Mouse (Mus musculus) heart, adult 2 months (tissue): ENCODE results near the gene Cyb5r1. TPM values are rescaled to one million over a fixed set of nuclear protein-coding genes. Genes with fewer than 3 reads are reported as not detected.
A peak's percentile ranks its signal among the peaks of the same experiment; 100 is the strongest.

ENCODE experiments used
- DNase-seq, 2 experiments: peaks; one replicate each; pipeline ENCODE4 v3.0.0; 2021
- H3K27ac ChIP-seq: fragments of 200-600 bp; 2 replicates; pipeline ENCODE4 v1.8.1; 2022
- H3K27me3 ChIP-seq: fragments of 200-500 bp; 2 replicates; pipeline ENCODE4 v1.6.1; 2012; ENCODE audit warnings: mild to moderate bottlenecking, low read length, inconsistent platforms, mixed read lengths; ENCODE audit not compliant: control insufficient read depth, insufficient read depth
- H3K36me3 ChIP-seq: fragments of 200-500 bp; 2 replicates; pipeline ENCODE4 v1.6.1; 2012; ENCODE audit warnings: low read length, inconsistent platforms; ENCODE audit not compliant: control insufficient read depth, insufficient read depth
- H3K4me1 ChIP-seq: fragments of 200-500 bp; 2 replicates; pipeline ENCODE4 v1.6.1; 2011; ENCODE audit warnings: low read length; ENCODE audit not compliant: control insufficient read depth, insufficient read depth
- H3K4me3 ChIP-seq: fragments of 200-600 bp; 2 replicates; pipeline ENCODE4 v1.8.1; 2022
- H3K79me2 ChIP-seq: fragments of 200-500 bp; replicated peaks from 2 replicates; pipeline ENCODE4 v1.6.1; 2012; ENCODE audit warnings: mild to moderate bottlenecking, inconsistent platforms, low read length, moderate library complexity, mixed read lengths; ENCODE audit not compliant: control insufficient read depth, insufficient read depth
- H3K9ac ChIP-seq: fragments of 200-500 bp; 2 replicates; pipeline ENCODE4 v1.6.1; 2012; ENCODE audit warnings: low read depth, mild to moderate bottlenecking, control low read depth, inconsistent platforms, low read length, mixed read lengths
- CTCF ChIP-seq: fragments of 200-600 bp; IDR thresholded peaks from 2 replicates; pipeline ENCODE4 v1.8.1; 2022; ENCODE audit warnings: antibody characterized with exemption, mild to moderate bottlenecking, moderate library complexity
- EP300 ChIP-seq: fragments of 200-500 bp; IDR thresholded peaks from 2 replicates; pipeline ENCODE4 v1.6.1; 2011; ENCODE audit warnings: low read depth, low read length, control low read depth; ENCODE audit not compliant: insufficient read depth
- POLR2A ChIP-seq: fragments of 200-500 bp; IDR thresholded peaks from 2 replicates; pipeline ENCODE4 v1.6.1; 2011; ENCODE audit warnings: mild to moderate bottlenecking, low read depth, low read length, control low read depth; ENCODE audit not compliant: insufficient read depth
- WGBS: fragments of 180-500 bp; shearing (Covaris S2); methylation state at CpG from one replicate; pipeline ENCODE4 v1.1.7; 2018; 5-methylcytosine and 5-hydroxymethylcytosine counted together
- intact Hi-C: fragments of 180-260 bp; cut with DNase I; formaldehyde crosslinking; loops from one replicate; pipeline ENCODE4 v1.15.1; 2025
- long read RNA-seq: library from polyadenylated mRNA; stranded (forward); transcript quantifications from one replicate; pipeline ENCODE4 v2.0.0, GENCODE M21; 2021
- polyA plus RNA-seq: library from polyadenylated mRNA; depleted of rRNA; stranded (reverse); fragments of >200 nt; gene quantifications from 2 replicates; pipeline ENCODE4 v1.2.3, GENCODE M21; 2012; rRNA removed
- total RNA-seq, 2 experiments: library from RNA; stranded (reverse); gene quantifications; 2 replicates each; pipeline ENCODE4 v1.2.3; 2021

The Cyb5r1 gene
- total RNA-seq (10 to 100 TPM; 21.0 to 24.1 TPM), polyA plus RNA-seq (41.8 and 42.8 TPM in 2 replicates)
- long read RNA-seq, transcript Cyb5r1-201 (9 exons, 1,837 nt): major isoform, 15 of 19 reads
- long read RNA-seq, partial matches to known transcripts: 2 of 19 reads
- long read RNA-seq, other reads (novel, unspliced or antisense): 2 of 19 reads

GRCm38 (mm10) chr1:134405509-134406413, at the start of gene Cyb5r1:
TSS of gene Cyb5r1 (plus strand) at chr1:134405559.
- Histone ChIP-seq H3K36me3 (no peaks in the 10 kb centered on the region), H3K4me3 (peak within 1 kb of the TSS; percentile 95), H3K79me2 (no peaks in the 10 kb centered on the region), H3K9ac (peak within 1 kb of the TSS; percentile 83), H3K27me3 (no peaks in the 10 kb centered on the region), H3K4me1 (no peaks in the 10 kb centered on the region), H3K27ac (peak within 1 kb of the TSS; percentile 76)
- intact Hi-C loops: no loop called here
- WGBS: 2% methylated on average over 43 of the region's 43 CpGs
- DNase-seq: peak; percentile 90 to 91
- TF ChIP-seq POLR2A (peak; percentile 78), CTCF (no peak), EP300 (0 out of 2 replicates have a peak, but pooled peaks have one; percentile 11)

GRCm38 (mm10) chr1:134357461-134357860, 47.9 kb upstream of the Cyb5r1 start:
- peaks cover 21% of the 10 kb centered on the region for H3K36me3 ChIP-seq
- intact Hi-C loops: no loop called here

GRCm38 (mm10) chr1:134360656-134361055, 44.7 kb upstream of the Cyb5r1 start:
- Histone ChIP-seq H3K4me3 (peak overlapping the region; percentile 93; the same call in 1 of the 2 replicates), H3K27me3 (no peaks in the 10 kb centered on the region), H3K4me1 (peaks cover 3% of the 10 kb centered on the region; the same call in 1 of the 2 replicates), H3K79me2 (no peaks in the 10 kb centered on the region; the same call in 1 of the 2 replicates), H3K9ac (no peak overlapping the region), H3K27ac (no peak overlapping the region), H3K36me3 (peaks cover 16% of the 10 kb centered on the region)
- WGBS: 46% methylated on average over 7 of the region's 7 CpGs
- no peak for DNase-seq
- TF ChIP-seq CTCF: no peak
- TF ChIP-seq EP300: no peak
- TF ChIP-seq POLR2A: no peak
- intact Hi-C loops: loop anchor here (1.0 kb wide), 1 partner anchor 95 kb away; the partner anchor contains the start of gene Klhl12

More at GRCm38 (mm10) chr1:134357461-134357860, 47.9 kb upstream of the Cyb5r1 start:
- 78% methylated on average over 4 of the region's 4 CpGs for WGBS
- Histone ChIP-seq H3K27ac (no peak overlapping the region), H3K27me3 (no peaks in the 10 kb centered on the region), H3K4me3 (no peak overlapping the region), H3K9ac (no peak overlapping the region), H3K79me2 (no peaks in the 10 kb centered on the region; the same call in 1 of the 2 replicates), H3K4me1 (peaks cover 3% of the 10 kb centered on the region; the same call in 1 of the 2 replicates)
- TF ChIP-seq EP300 (no peak), POLR2A (no peak), CTCF (no peak)
- DNase-seq: no peak

- TF ChIP-seq POLR2A (no peak), EP300 (no peak), CTCF (no peak)
- Histone ChIP-seq H3K4me3 (peak overlapping the region; percentile 93), H3K27me3 (no peaks in the 10 kb centered on the region), H3K36me3 (peaks cover 16% of the 10 kb centered on the region), H3K79me2 (no peaks in the 10 kb centered on the region; the same call in 1 of the 2 replicates), H3K9ac (peak overlapping the region; percentile 94), H3K27ac (peak overlapping the region; percentile 88), H3K4me1 (peaks cover 3% of the 10 kb centered on the region; the same call in 1 of the 2 replicates)
- DNase-seq: no peak
- WGBS: under 1% methylated on average over 43 of the region's 44 CpGs
- intact Hi-C loops: loop anchor here (1.0 kb wide), 1 partner anchor 94 kb away; the partner anchor contains the start of gene Klhl12
Observed at GRCm38 (mm10) chr1:134361195-134361856, 44.0 kb upstream of the Cyb5r1 start.

GRCm38 (mm10) chr1:134361857-134362212, 43.5 kb upstream of the Cyb5r1 start, which contains the start of gene Tmem183a:
TSS of gene Tmem183a (minus strand) at chr1:134361979.
- under 1% methylated on average over 38 of the region's 38 CpGs for WGBS
- H3K79me2 ChIP-seq: no peaks in the 10 kb centered on the region; the same call in 1 of the 2 replicates
- H3K27ac ChIP-seq: peak within 1 kb of the TSS; percentile 88
- peaks cover 3% of the 10 kb centered on the region; the same call in 1 of the 2 replicates for H3K4me1 ChIP-seq
- TF ChIP-seq EP300 (0 out of 2 replicates have a peak, but pooled peaks have one; percentile 67), POLR2A (peak; percentile 99), CTCF (no peak)
- peak within 1 kb of the TSS; percentile 93 for H3K4me3 ChIP-seq
- peak; percentile 98 to 99 for DNase-seq
- intact Hi-C loops: loop anchor here (1.0 to 2.0 kb wide), 2 partner anchors 19 to 93 kb away; partner anchors contain the start of gene Klhl12
- peaks cover 16% of the 10 kb centered on the region for H3K36me3 ChIP-seq
- peak within 1 kb of the TSS; percentile 94 for H3K9ac ChIP-seq
- H3K27me3 ChIP-seq: no peaks in the 10 kb centered on the region
